Mouse (Mus musculus) embryonic facial prominence, embryonic 13.5 days (tissue): ENCODE measurements around the gene Suds3. TPM values are rescaled to one million over a fixed set of nuclear protein-coding genes. Genes with fewer than 3 reads are reported as not detected.

Experiments
- ATAC-seq: fragments of 200-750 bp; cut with Nextera tagmentation; 2 replicates; pipeline ENCODE4 v1.8.0; 2017; ENCODE audit warnings: low read depth; ENCODE audit not compliant: insufficient number of reproducible peaks, insufficient read depth, low FRiP score, low TSS enrichment
- H3K27ac ChIP-seq: fragments of 300-500 bp; sonication (generic); 2 replicates; pipeline ENCODE4 v1.5.1; 2015; ENCODE audit warnings: moderate library complexity, mild to moderate bottlenecking, inconsistent platforms
- H3K27me3 ChIP-seq: fragments of 300-500 bp; sonication (generic); 2 replicates; pipeline ENCODE4 v1.6.1; 2015; ENCODE audit warnings: mild to moderate bottlenecking, inconsistent platforms
- H3K36me3 ChIP-seq: fragments of 300-500 bp; sonication (generic); 2 replicates; pipeline ENCODE4 v1.6.1; 2015; ENCODE audit warnings: mild to moderate bottlenecking, inconsistent platforms
- H3K4me1 ChIP-seq: fragments of 300-500 bp; sonication (generic); 2 replicates; pipeline ENCODE4 v1.6.1; 2015; ENCODE audit warnings: inconsistent platforms
- H3K4me2 ChIP-seq: fragments of 300-500 bp; sonication (generic); 2 replicates; pipeline ENCODE4 v1.6.1; 2015; ENCODE audit warnings: moderate library complexity, mild to moderate bottlenecking, inconsistent platforms
- H3K4me3 ChIP-seq: fragments of 300-500 bp; sonication (generic); 2 replicates; pipeline ENCODE4 v1.5.1; 2015; ENCODE audit warnings: mild to moderate bottlenecking, inconsistent platforms
- H3K9ac ChIP-seq: fragments of 300-500 bp; sonication (generic); 2 replicates; pipeline ENCODE4 v1.6.1; 2015; ENCODE audit warnings: mild to moderate bottlenecking, inconsistent platforms
- H3K9me3 ChIP-seq: fragments of 300-500 bp; sonication (generic); 2 replicates; pipeline ENCODE4 v1.6.1; 2016; ENCODE audit warnings: inconsistent platforms
- WGBS: fragments of 180-500 bp; shearing (Covaris S2); methylation state at CpG from one replicate; pipeline ENCODE4 v1.1.7; 2015; ENCODE audit warnings: mixed read lengths; 5-methylcytosine and 5-hydroxymethylcytosine counted together
- polyA plus RNA-seq: library from polyadenylated mRNA; unstranded; fragments of >200 nt; fragmentation: Nextera tagmentation; extraction: Ambion mirVana; gene quantifications from 2 replicates; pipeline ENCODE4 v1.2.1, GENCODE M21; 2015

The Suds3 gene
- polyA plus RNA-seq, 1 experiment from 2014 or later, result 87.8 TPM

DNA sequence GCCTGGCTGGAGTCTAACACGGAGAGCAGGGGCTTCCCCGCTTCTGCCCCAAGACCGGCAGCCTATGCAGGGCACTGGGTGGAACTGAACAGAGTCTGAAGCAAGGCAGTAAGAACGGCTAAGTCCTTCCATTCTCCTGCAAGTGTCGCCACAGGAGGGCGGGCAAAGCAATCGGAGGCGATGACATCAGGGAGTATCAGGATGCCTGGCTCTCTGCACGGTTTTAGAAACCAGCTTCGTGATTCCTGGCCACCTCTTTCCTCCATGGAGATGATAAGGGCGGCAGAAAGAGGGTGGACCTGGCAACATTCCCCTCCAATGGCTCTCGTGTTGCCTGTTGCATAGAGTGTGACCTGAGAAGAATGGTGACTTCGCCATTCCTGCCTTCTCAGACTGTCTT is 28.2 kb downstream of the Suds3 start:
- H3K27me3 ChIP-seq, result peaks cover 12% of the 10 kb centered on the region
- peaks cover 11% of the 10 kb centered on the region; the same call in 1 of the 2 replicates for H3K4me1 ChIP-seq
- 6% methylated on average over 13 of the region's 13 CpGs for WGBS
- no peak overlapping the region for H3K27ac ChIP-seq
- H3K4me2 ChIP-seq, result peak overlapping the region; percentile 53
- no peak for ATAC-seq
- no peaks in the 10 kb centered on the region for H3K9me3 ChIP-seq
- H3K4me3 ChIP-seq, result peak overlapping the region; percentile 21
- peak overlapping the region; percentile 41 for H3K9ac ChIP-seq
- peaks cover 19% of the 10 kb centered on the region for H3K36me3 ChIP-seq

DNA sequence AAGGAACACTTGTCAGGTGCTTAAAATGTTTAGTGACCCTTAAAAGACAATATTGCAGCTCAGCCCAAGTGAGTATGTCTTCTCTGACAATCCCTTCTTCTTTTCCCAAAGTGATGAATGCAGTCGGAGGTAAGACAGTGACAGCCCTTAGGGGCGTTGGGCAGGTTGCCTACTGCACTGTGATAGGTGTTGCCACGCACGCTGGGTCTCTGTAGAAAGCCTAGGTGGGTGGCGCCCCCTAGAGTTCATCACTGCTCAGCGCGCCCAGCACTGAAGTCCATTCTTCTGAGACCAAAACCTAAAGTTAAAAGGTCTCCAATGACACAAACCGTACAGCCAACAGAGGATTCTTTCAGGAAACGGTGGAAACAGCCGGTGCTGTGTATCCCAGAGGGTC is 46.4 kb downstream of the Suds3 start:
- no peak for ATAC-seq
- no peaks in the 10 kb centered on the region for H3K36me3 ChIP-seq
- no peak overlapping the region for H3K27ac ChIP-seq
- peaks cover 11% of the 10 kb centered on the region for H3K4me1 ChIP-seq
- no peaks in the 10 kb centered on the region for H3K27me3 ChIP-seq
- peak overlapping the region; percentile 47 for H3K4me2 ChIP-seq
- WGBS, result 10% methylated on average over 10 of the region's 10 CpGs
- H3K4me3 ChIP-seq, result 0 out of 2 replicates have a peak overlapping the region, but pooled peaks have one; percentile 7
- H3K9ac ChIP-seq, result no peak overlapping the region
- H3K9me3 ChIP-seq, result no peaks in the 10 kb centered on the region

DNA sequence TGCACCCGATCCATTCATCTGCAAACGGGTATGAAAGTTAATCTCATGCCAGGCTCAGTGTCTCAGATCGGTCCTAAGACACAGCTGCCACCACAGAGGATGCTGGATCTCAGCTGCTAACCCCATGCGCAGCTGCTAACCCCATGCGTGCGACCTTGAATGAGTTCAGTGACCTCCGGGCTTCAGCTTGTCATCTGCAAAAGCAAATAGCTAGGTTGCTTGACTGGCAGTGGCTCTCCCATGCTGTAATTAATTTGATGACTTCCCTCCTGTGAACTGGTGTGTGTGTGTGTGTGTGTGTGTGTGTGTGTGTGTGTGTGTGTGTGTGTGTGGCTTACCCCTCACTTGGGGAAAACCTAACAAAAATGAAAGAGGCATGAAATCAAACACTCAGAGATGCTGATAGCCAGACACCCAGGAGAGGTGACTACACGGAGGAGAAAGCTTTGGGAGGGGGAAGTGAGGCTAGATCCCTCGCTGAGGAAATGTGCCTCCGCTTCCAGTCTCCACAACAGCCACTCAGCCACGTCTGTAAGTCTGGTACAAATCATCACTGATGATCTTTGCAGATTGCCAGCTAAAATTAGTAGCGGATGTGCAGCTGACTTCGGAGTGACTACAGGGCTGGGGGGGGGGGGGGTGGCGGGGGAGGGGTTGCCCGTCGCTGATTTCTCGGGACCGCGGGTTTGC is 47.0 kb downstream of the Suds3 start:
- ATAC-seq, result no peak
- H3K9ac ChIP-seq, result no peak overlapping the region
- 8% methylated on average over 19 of the region's 19 CpGs for WGBS
- peak overlapping the region; percentile 47 for H3K4me2 ChIP-seq
- H3K4me1 ChIP-seq, result peaks cover 11% of the 10 kb centered on the region
- no peaks in the 10 kb centered on the region for H3K36me3 ChIP-seq
- 0 out of 2 replicates have a peak overlapping the region, but pooled peaks have one; percentile 7 for H3K4me3 ChIP-seq
- H3K27ac ChIP-seq, result no peak overlapping the region
- no peaks in the 10 kb centered on the region for H3K9me3 ChIP-seq
- H3K27me3 ChIP-seq, result no peaks in the 10 kb centered on the region

DNA sequence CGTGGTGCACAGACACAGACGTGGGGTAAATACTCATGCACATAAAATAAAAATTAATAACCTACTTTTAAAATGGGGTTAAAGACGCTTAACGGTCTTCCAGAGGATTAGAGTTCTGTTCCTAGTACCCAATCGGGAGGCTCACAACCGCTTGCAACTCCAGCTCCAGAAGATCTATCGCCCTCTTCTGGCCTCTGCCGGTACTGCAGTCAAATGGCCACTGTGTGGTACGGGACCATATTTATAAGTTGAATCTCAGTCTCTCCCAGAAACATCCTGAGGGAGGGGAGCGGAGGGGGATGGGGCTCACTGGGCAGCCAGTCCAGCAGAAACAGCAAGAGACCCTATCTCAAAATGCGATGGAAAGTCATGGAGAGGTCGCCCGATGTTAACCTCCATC is 47.7 kb downstream of the Suds3 start:
- Histone ChIP-seq H3K27ac (no peak overlapping the region), H3K4me2 (no peak overlapping the region), H3K27me3 (no peaks in the 10 kb centered on the region), H3K9me3 (no peaks in the 10 kb centered on the region), H3K4me1 (peaks cover 11% of the 10 kb centered on the region), H3K4me3 (no peak overlapping the region), H3K36me3 (no peaks in the 10 kb centered on the region), H3K9ac (no peak overlapping the region)
- no peak for ATAC-seq
- WGBS, result 79% methylated on average over 13 of the region's 13 CpGs

DNA sequence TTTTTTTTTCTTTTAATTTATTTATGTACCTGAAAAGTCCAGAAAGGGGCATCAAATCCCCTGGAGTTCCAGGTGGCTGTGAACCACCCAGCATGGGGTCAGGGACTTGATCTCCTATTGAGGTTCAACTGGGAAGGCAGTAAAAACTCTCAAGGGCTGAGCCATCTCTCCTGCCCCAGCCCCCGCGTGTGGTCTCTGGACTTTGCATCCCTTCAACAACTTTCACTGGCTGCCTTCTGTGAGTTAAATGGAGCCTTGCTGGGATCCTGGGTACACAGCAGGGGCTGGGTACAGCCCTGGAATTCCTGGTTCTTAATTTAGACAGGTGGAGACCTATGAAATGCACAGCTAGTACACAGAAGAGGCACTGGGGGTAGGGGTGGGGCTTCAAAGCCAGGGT is 54.7 kb downstream of the Suds3 start:
- 55% methylated on average over 2 of the region's 2 CpGs for WGBS
- Histone ChIP-seq H3K27ac (no peak overlapping the region), H3K9me3 (no peaks in the 10 kb centered on the region), H3K4me2 (no peak overlapping the region), H3K27me3 (no peaks in the 10 kb centered on the region), H3K4me3 (no peak overlapping the region), H3K36me3 (no peaks in the 10 kb centered on the region), H3K4me1 (no peaks in the 10 kb centered on the region), H3K9ac (no peak overlapping the region)
- no peak for ATAC-seq

DNA sequence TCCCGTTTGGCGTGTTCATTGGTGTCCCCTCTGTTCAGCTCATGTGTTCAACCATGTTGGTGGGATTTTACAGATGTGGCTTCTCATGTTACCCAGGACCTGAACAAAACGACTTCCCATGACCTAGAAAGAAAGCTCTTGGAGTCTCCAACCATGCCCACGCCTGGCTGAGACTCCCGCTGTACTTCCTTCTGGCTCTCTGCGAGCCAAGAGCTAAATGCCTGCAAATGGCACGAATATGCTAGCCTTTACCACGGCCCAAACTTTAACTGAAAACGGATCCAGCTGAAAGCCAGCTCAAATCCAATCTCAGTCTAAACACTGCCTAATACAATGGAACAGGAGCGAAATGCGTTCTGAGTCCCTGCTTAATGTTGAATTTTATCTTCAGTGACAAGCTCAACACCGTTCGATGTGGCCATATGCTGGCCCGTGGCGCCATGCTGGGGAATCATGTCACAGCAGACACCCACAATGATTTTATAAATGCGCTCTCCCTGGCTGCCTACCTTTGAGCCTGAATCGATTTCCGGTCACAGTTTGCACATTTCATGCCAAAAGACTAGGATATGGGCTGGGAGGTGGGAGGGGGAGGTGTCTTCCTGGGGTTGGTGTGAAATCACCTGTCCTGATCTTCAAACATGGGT is 55.3 kb downstream of the Suds3 start:
- H3K9me3 ChIP-seq, result no peaks in the 10 kb centered on the region
- WGBS, result 72% methylated on average over 18 of the region's 18 CpGs
- H3K4me3 ChIP-seq, result no peak overlapping the region
- no peak overlapping the region for H3K27ac ChIP-seq
- no peak overlapping the region for H3K9ac ChIP-seq
- no peaks in the 10 kb centered on the region for H3K36me3 ChIP-seq
- no peak overlapping the region for H3K4me2 ChIP-seq
- H3K27me3 ChIP-seq, result no peaks in the 10 kb centered on the region
- ATAC-seq, result no peak
- H3K4me1 ChIP-seq, result no peaks in the 10 kb centered on the region

DNA sequence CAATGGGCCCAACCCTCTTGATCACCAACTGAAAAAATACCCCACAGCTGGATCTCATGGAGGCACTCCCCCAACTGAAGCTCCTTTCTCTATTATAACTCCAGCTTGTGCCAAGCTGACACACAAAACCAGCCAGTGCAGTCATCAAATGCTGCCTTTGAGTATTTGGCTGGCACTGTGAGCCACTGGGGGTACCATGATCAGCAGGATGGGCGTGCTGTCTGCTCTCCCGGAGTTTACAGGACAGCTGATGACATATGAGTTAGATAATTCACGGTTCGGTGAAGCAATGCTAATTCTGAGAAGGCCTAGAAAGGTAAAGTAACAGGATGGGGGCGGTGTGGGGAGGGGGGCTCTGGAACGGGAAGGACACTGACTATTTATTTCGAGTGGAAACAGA is 66.0 kb downstream of the Suds3 start:
- Histone ChIP-seq H3K4me1 (no peaks in the 10 kb centered on the region), H3K27ac (no peak overlapping the region), H3K27me3 (no peaks in the 10 kb centered on the region), H3K36me3 (no peaks in the 10 kb centered on the region), H3K4me3 (no peak overlapping the region), H3K4me2 (no peak overlapping the region), H3K9me3 (no peaks in the 10 kb centered on the region), H3K9ac (no peak overlapping the region)
- no peak for ATAC-seq
- 84% methylated on average over 7 of the region's 7 CpGs for whole genome bisulfite sequencing

DNA sequence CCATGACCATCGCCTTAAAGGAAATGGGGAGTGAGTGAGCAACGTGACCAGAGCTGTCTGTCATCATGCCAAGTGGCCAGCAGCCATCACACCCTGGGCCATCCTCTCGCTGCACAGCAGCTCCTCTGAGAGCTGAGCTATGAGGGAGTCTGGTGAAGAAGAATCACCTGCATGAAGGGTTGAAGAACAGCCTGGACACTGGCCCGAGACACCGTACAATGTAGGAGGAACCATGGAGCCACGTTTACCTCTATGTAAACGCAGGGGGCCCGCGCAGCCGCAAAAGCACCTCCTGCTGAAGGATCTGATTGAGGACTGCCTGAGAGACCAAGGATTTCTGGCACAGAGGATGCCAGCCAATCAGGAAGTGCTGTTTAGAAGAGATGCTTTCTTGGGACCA is 70.8 kb downstream of the Suds3 start:
- Histone ChIP-seq H3K27me3 (no peaks in the 10 kb centered on the region), H3K4me2 (no peak overlapping the region), H3K27ac (no peak overlapping the region), H3K9me3 (no peaks in the 10 kb centered on the region), H3K36me3 (no peaks in the 10 kb centered on the region), H3K9ac (no peak overlapping the region), H3K4me3 (no peak overlapping the region), H3K4me1 (no peaks in the 10 kb centered on the region)
- 64% methylated on average over 10 of the region's 10 CpGs for WGBS
- ATAC-seq, result no peak

DNA sequence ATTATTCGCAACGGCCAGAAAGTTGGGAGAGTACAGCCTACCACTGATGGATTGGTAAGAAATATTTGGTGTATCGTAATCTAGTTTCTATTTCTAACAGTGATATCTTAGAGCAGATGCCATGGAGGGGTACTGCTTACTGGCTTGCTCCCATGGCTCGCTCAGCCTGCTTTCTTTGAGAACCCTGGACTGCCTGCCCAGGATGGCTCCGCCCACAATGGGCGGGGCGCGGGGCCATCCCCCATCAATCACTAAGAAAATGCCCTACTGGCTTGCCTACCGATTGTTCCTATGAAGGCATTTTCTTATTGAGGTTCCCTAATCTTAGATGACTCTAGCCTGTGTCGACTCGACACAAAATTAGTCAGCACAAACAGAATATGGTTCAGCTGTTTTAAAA is 73.3 kb downstream of the Suds3 start:
- Histone ChIP-seq H3K4me2 (no peak overlapping the region), H3K4me3 (no peak overlapping the region)

More for the DNA sequence above, 73.3 kb downstream of the Suds3 start:
- Histone ChIP-seq H3K27me3 (no peaks in the 10 kb centered on the region), H3K27ac (no peak overlapping the region), H3K9me3 (no peaks in the 10 kb centered on the region), H3K36me3 (no peaks in the 10 kb centered on the region), H3K9ac (no peak overlapping the region), H3K4me1 (no peaks in the 10 kb centered on the region)
- ATAC-seq, result no peak
- 68% methylated on average over 11 of the region's 11 CpGs for WGBS

Other genes starting within 250 kb of the Suds3 start
- gene Taok3, start 4.0 kb upstream of the Suds3 start, polyA plus RNA-seq, result 14.3 and 16.3 TPM in 2 replicates
- 780 and 876 TPM in 2 replicates for gene Pebp1, start 171.5 kb upstream of the Suds3 start, polyA plus RNA-seq
- 7.1 and 11.3 TPM in 2 replicates for gene Vsig10, start 203.0 kb upstream of the Suds3 start, polyA plus RNA-seq
- gene Wsb2, start 241.2 kb upstream of the Suds3 start, polyA plus RNA-seq, result 46.1 and 51.7 TPM in 2 replicates